In the genomic region with DNA sequence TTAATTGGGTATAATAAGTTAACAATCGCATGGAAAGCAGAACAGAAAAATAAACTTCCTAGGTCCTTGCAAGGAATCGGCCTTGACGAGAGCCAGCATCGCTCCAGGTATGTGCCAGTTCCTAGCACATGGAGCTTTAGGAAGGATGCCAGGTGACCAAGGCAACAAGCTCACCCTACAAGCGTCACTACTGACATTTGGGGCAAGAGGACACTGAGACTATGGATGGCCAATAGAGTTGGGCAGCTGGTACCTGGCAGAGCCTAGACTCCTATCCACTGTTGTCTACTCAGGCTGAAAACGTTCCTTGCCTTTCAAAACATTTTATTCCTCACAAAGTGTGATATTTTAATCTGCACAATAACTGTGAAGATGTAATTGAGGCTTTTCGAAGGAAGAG, we compare ENCODE assay signal across 18 mouse cellular contexts.
A peak's percentile ranks its signal among the peaks of the same experiment; 100 is the strongest.
DNase-seq lines count a peak whose midpoint lies in the region; ATAC-seq and TF ChIP-seq lines count a peak whose summit lies in the region.
"Had no signal": no experiment of that assay in that cellular context is flagged by ENCODE, and none has a peak within 500 bp of the region (broad histone marks: within the 10 kb centered on the region; RNA-seq: fewer than 3 reads in every experiment).

No protein-coding gene starts in this region.

- no peak overlapping the region for H3K27ac ChIP-seq in hindbrain, postnatal 0 days
- no peak overlapping the region for H3K27ac ChIP-seq in hindbrain, embryonic 14.5 days
- H3K27ac ChIP-seq in midbrain, embryonic 11.5 days (ENCODE audit: low read depth, low read length) = no peak overlapping the region
- no peak overlapping the region for H3K27ac ChIP-seq in midbrain, embryonic 13.5 days
- H3K27ac ChIP-seq: forebrain, embryonic 10.5 days; hindbrain, embryonic 12.5 days; liver, embryonic 12.5 days; stomach, embryonic 15.5 days had no signal

- no peak for ATAC-seq in hindbrain, postnatal 0 days
- ATAC-seq in hindbrain, embryonic 14.5 days (ENCODE audit: low FRiP score) = no peak
- no peak for ATAC-seq in midbrain, embryonic 11.5 days (ENCODE audit: low FRiP score)
- no peak for ATAC-seq in midbrain, embryonic 13.5 days
- ATAC-seq in activated CD4-positive, CD25-positive, alpha-beta regulatory T cell, adult 4 months = no peak
- ATAC-seq: liver, embryonic 12.5 days had no signal

- H3K4me1 ChIP-seq in hindbrain, postnatal 0 days (ENCODE audit: insufficient read depth, low read length) = no peaks in the 10 kb centered on the region
- H3K4me1 ChIP-seq in hindbrain, embryonic 14.5 days (replicated peaks; ENCODE audit: control insufficient read depth, insufficient read depth, low read length) = no peaks in the 10 kb centered on the region
- no peaks in the 10 kb centered on the region for H3K4me1 ChIP-seq in midbrain, embryonic 11.5 days (ENCODE audit: control insufficient read depth, insufficient read depth, low read length)
- no peaks in the 10 kb centered on the region for H3K4me1 ChIP-seq in midbrain, embryonic 13.5 days (replicated peaks)
- H3K4me1 ChIP-seq: forebrain, embryonic 10.5 days; hindbrain, embryonic 12.5 days; liver, embryonic 12.5 days; stomach, embryonic 15.5 days had no signal

- no peaks in the 10 kb centered on the region for H3K36me3 ChIP-seq in hindbrain, postnatal 0 days (ENCODE audit: insufficient read depth, low read length)
- H3K36me3 ChIP-seq in hindbrain, embryonic 14.5 days (replicated peaks; ENCODE audit: control insufficient read depth, insufficient read depth) = no peaks in the 10 kb centered on the region
- H3K36me3 ChIP-seq in midbrain, embryonic 11.5 days (ENCODE audit: control insufficient read depth, insufficient read depth, low read length) = no peaks in the 10 kb centered on the region
- no peaks in the 10 kb centered on the region for H3K36me3 ChIP-seq in midbrain, embryonic 13.5 days
- H3K36me3 ChIP-seq: forebrain, embryonic 10.5 days; hindbrain, embryonic 12.5 days; liver, embryonic 12.5 days; stomach, embryonic 15.5 days had no signal

- no peaks in the 10 kb centered on the region for H3K27me3 ChIP-seq in hindbrain, postnatal 0 days (ENCODE audit: insufficient read depth, low read length)
- H3K27me3 ChIP-seq in hindbrain, embryonic 14.5 days (ENCODE audit: control insufficient read depth, insufficient read depth, low read length) = no peaks in the 10 kb centered on the region
- no peaks in the 10 kb centered on the region for H3K27me3 ChIP-seq in midbrain, embryonic 11.5 days (ENCODE audit: control insufficient read depth, insufficient read depth, low read length)
- no peaks in the 10 kb centered on the region for H3K27me3 ChIP-seq in midbrain, embryonic 13.5 days
- H3K27me3 ChIP-seq: hindbrain, embryonic 12.5 days; liver, embryonic 12.5 days; stomach, embryonic 15.5 days had no signal

- no peak overlapping the region for H3K4me3 ChIP-seq in hindbrain, postnatal 0 days (ENCODE audit: low read length)
- no peak overlapping the region for H3K4me3 ChIP-seq in hindbrain, embryonic 14.5 days (replicated peaks; ENCODE audit: low read length)
- H3K4me3 ChIP-seq in midbrain, embryonic 11.5 days (ENCODE audit: low read depth, low read length) = no peak overlapping the region
- H3K4me3 ChIP-seq in midbrain, embryonic 13.5 days (replicated peaks) = no peak overlapping the region
- H3K4me3 ChIP-seq: forebrain, embryonic 10.5 days; hindbrain, embryonic 12.5 days; liver, embryonic 12.5 days; stomach, embryonic 15.5 days had no signal

- H3K9me3 ChIP-seq in hindbrain, postnatal 0 days (ENCODE audit: low read length) = no peaks in the 10 kb centered on the region
- no peaks in the 10 kb centered on the region for H3K9me3 ChIP-seq in hindbrain, embryonic 14.5 days (ENCODE audit: control insufficient read depth, low read length)
- H3K9me3 ChIP-seq in midbrain, embryonic 11.5 days (ENCODE audit: control insufficient read depth, low read length) = no peaks in the 10 kb centered on the region
- no peaks in the 10 kb centered on the region; the same call in 1 of the 2 replicates for H3K9me3 ChIP-seq in midbrain, embryonic 13.5 days
- H3K9me3 ChIP-seq: forebrain, embryonic 10.5 days; hindbrain, embryonic 12.5 days; liver, embryonic 12.5 days; stomach, embryonic 15.5 days had no signal

- no peak overlapping the region for H3K4me2 ChIP-seq in hindbrain, postnatal 0 days (ENCODE audit: low read depth, low read length)
- no peak overlapping the region for H3K4me2 ChIP-seq in hindbrain, embryonic 14.5 days (replicated peaks)
- H3K4me2 ChIP-seq in midbrain, embryonic 11.5 days = no peak overlapping the region
- no peak overlapping the region for H3K4me2 ChIP-seq in midbrain, embryonic 13.5 days (replicated peaks)
- H3K4me2 ChIP-seq: heart, embryonic 11.5 days; hindbrain, embryonic 12.5 days; liver, embryonic 12.5 days; lung, embryonic 14.5 days; stomach, embryonic 15.5 days had no signal

- WGBS in hindbrain, postnatal 0 days = 79% methylated on average over 7 of the region's 7 CpGs
- 92% methylated on average over 7 of the region's 7 CpGs for WGBS in hindbrain, embryonic 14.5 days
- WGBS in midbrain, embryonic 11.5 days = 89% methylated on average over 7 of the region's 7 CpGs
- WGBS in midbrain, embryonic 13.5 days = 91% methylated on average over 7 of the region's 7 CpGs

- DNase-seq in hindbrain, postnatal 0 days (ENCODE audit: low spot score) = peak; percentile 10
- no peak for DNase-seq in hindbrain, embryonic 14.5 days (ENCODE audit: low spot score)
- DNase-seq in midbrain, embryonic 11.5 days (ENCODE audit: low spot score, missing footprints) = peak; percentile 35
- peak; percentile 19 for DNase-seq in cerebellum, adult 8-10 months
- DNase-seq in thymus, postnatal 10 days (ENCODE audit: low spot score in 2 of 2) = no peak
- DNase-seq: heart, postnatal 14 days; kidney, adult 8-10 months; kidney, postnatal 25 days; lung, embryonic 14.5 days; lung, postnatal 36 days; thymus, adult 18-20 months had no signal

- no peak for TF ChIP-seq CTCF in hindbrain, postnatal 0 days (IDR thresholded peaks at IDR 0.05; ENCODE audit: low read depth)

- no peak overlapping the region for H3K9ac ChIP-seq in hindbrain, postnatal 0 days (replicated peaks; ENCODE audit: low read length)
- H3K9ac ChIP-seq in hindbrain, embryonic 14.5 days = no peak overlapping the region
- H3K9ac ChIP-seq in midbrain, embryonic 11.5 days (ENCODE audit: low read length) = no peak overlapping the region
- no peak overlapping the region for H3K9ac ChIP-seq in midbrain, embryonic 13.5 days (replicated peaks)
- H3K9ac ChIP-seq: hindbrain, embryonic 12.5 days; liver, embryonic 12.5 days; lung, embryonic 14.5 days; stomach, embryonic 15.5 days had no signal

Comparison
In these comparisons a context has a peak if more than half of its experiments do, and no peak if none do; other contexts are left out.
1. DNase-seq: peak in hindbrain, postnatal 0 days (single experiment), midbrain, embryonic 11.5 days (single experiment) and cerebellum, adult 8-10 months (single experiment); none in hindbrain, embryonic 14.5 days (single experiment) and thymus, postnatal 10 days (0 of 2).